ENCODE assay signal across 23 mouse cellular contexts in genomic region chr2:4544360-4544759, GRCm38 (mm10).
DNase-seq lines count a peak whose midpoint lies in the region; ATAC-seq lines count a peak whose summit lies in the region.
"Had no signal": no experiment of that assay in that cellular context is flagged by ENCODE, and none has a peak within 500 bp of the region (broad histone marks: within the 10 kb centered on the region; RNA-seq: fewer than 3 reads in every experiment).

No protein-coding gene starts in this region.

- no peaks in the 10 kb centered on the region; the same call in 1 of the 2 replicates for H3K27me3 ChIP-seq in forebrain, embryonic 10.5 days (ENCODE audit: poor library complexity, severe bottlenecking)
- no peaks in the 10 kb centered on the region for H3K27me3 ChIP-seq in forebrain, embryonic 15.5 days
- no peaks in the 10 kb centered on the region for H3K27me3 ChIP-seq in heart, embryonic 11.5 days (ENCODE audit: control insufficient read depth, insufficient read depth, low read length)
- H3K27me3 ChIP-seq in limb, embryonic 12.5 days = no peaks in the 10 kb centered on the region
- H3K27me3 ChIP-seq in limb, embryonic 10.5 days (ENCODE audit: low read depth, poor library complexity, severe bottlenecking) = no peaks in the 10 kb centered on the region
- no peaks in the 10 kb centered on the region for H3K27me3 ChIP-seq in heart, embryonic 16.5 days (ENCODE audit: control insufficient read depth, insufficient read depth, low read length)
- H3K27me3 ChIP-seq: embryonic facial prominence, embryonic 12.5 days; neural tube, embryonic 13.5 days; stomach, embryonic 15.5 days had no signal

- peak overlapping the region; percentile 80 for H3K27ac ChIP-seq in forebrain, embryonic 10.5 days
- H3K27ac ChIP-seq in forebrain, embryonic 15.5 days (replicated peaks) = no peak overlapping the region
- no peak overlapping the region for H3K27ac ChIP-seq in heart, embryonic 11.5 days (ENCODE audit: low read depth, low read length)
- 0 out of 2 replicates have a peak overlapping the region, but pooled peaks have one; percentile 29 for H3K27ac ChIP-seq in limb, embryonic 12.5 days
- H3K27ac ChIP-seq in limb, embryonic 10.5 days = no peak overlapping the region
- H3K27ac ChIP-seq in heart, embryonic 16.5 days (ENCODE audit: low read length) = peak overlapping the region; percentile 79
- H3K27ac ChIP-seq: embryonic facial prominence, embryonic 12.5 days; kidney, postnatal 0 days; neural tube, embryonic 13.5 days; stomach, embryonic 15.5 days had no signal

- H3K4me1 ChIP-seq in forebrain, embryonic 10.5 days = peaks cover 75% of the 10 kb centered on the region
- peaks cover 37% of the 10 kb centered on the region for H3K4me1 ChIP-seq in forebrain, embryonic 15.5 days
- peaks cover 33% of the 10 kb centered on the region for H3K4me1 ChIP-seq in heart, embryonic 11.5 days (ENCODE audit: control insufficient read depth, insufficient read depth, low read length)
- H3K4me1 ChIP-seq in limb, embryonic 12.5 days (replicated peaks) = peaks cover 68% of the 10 kb centered on the region
- peaks cover 89% of the 10 kb centered on the region for H3K4me1 ChIP-seq in limb, embryonic 10.5 days
- H3K4me1 ChIP-seq in heart, embryonic 16.5 days (ENCODE audit: control insufficient read depth, insufficient read depth, low read length) = peaks cover 37% of the 10 kb centered on the region

- H3K4me2 ChIP-seq in forebrain, embryonic 15.5 days (replicated peaks) = no peak overlapping the region
- no peak overlapping the region for H3K4me2 ChIP-seq in heart, embryonic 11.5 days
- no peak overlapping the region for H3K4me2 ChIP-seq in limb, embryonic 12.5 days
- H3K4me2 ChIP-seq in heart, embryonic 16.5 days (ENCODE audit: low read depth, low read length) = peak overlapping the region; percentile 23; the same call in 1 of the 2 replicates
- H3K4me2 ChIP-seq: embryonic facial prominence, embryonic 12.5 days; neural tube, embryonic 13.5 days; stomach, embryonic 15.5 days had no signal

- 86% methylated on average over 5 of the region's 5 CpGs for WGBS in forebrain, embryonic 10.5 days
- 88% methylated on average over 5 of the region's 5 CpGs for WGBS in forebrain, embryonic 15.5 days
- 53% methylated on average over 5 of the region's 5 CpGs for WGBS in heart, embryonic 11.5 days (ENCODE audit: insufficient replicate concordance)
- 65% methylated on average over 5 of the region's 5 CpGs for WGBS in limb, embryonic 12.5 days
- 68% methylated on average over 5 of the region's 5 CpGs for WGBS in limb, embryonic 10.5 days
- 51% methylated on average over 5 of the region's 5 CpGs for WGBS in heart, embryonic 16.5 days

- no peaks in the 10 kb centered on the region for H3K9me3 ChIP-seq in forebrain, embryonic 10.5 days
- no peaks in the 10 kb centered on the region for H3K9me3 ChIP-seq in forebrain, embryonic 15.5 days
- no peaks in the 10 kb centered on the region for H3K9me3 ChIP-seq in heart, embryonic 11.5 days (replicated peaks; ENCODE audit: control insufficient read depth, low read length)
- no peaks in the 10 kb centered on the region for H3K9me3 ChIP-seq in limb, embryonic 12.5 days
- no peaks in the 10 kb centered on the region for H3K9me3 ChIP-seq in limb, embryonic 10.5 days (replicated peaks)
- H3K9me3 ChIP-seq in heart, embryonic 16.5 days (replicated peaks; ENCODE audit: control insufficient read depth, low read length) = no peaks in the 10 kb centered on the region
- H3K9me3 ChIP-seq: embryonic facial prominence, embryonic 12.5 days; neural tube, embryonic 13.5 days; stomach, embryonic 15.5 days had no signal

- no peak for ATAC-seq in forebrain, embryonic 15.5 days (replicated peaks)
- no peak for ATAC-seq in heart, embryonic 11.5 days (replicated peaks; ENCODE audit: insufficient number of reproducible peaks, low FRiP score, low TSS enrichment)
- ATAC-seq in limb, embryonic 12.5 days (ENCODE audit: insufficient number of reproducible peaks, insufficient read depth, low FRiP score, low TSS enrichment, low read depth) = no peak
- ATAC-seq in heart, embryonic 16.5 days (replicated peaks; ENCODE audit: extremely low read depth, insufficient read depth, low FRiP score) = peak; percentile 54; the same call in 1 of the 2 replicates
- ATAC-seq: activated CD4-positive, CD25-positive, alpha-beta regulatory T cell, adult 4 months; forebrain, postnatal 0 days had no signal

- no peak overlapping the region for H3K4me3 ChIP-seq in forebrain, embryonic 10.5 days
- H3K4me3 ChIP-seq in forebrain, embryonic 15.5 days = no peak overlapping the region
- no peak overlapping the region for H3K4me3 ChIP-seq in heart, embryonic 11.5 days (ENCODE audit: low read depth, low read length)
- H3K4me3 ChIP-seq in limb, embryonic 12.5 days (replicated peaks) = no peak overlapping the region
- no peak overlapping the region for H3K4me3 ChIP-seq in limb, embryonic 10.5 days
- H3K4me3 ChIP-seq in heart, embryonic 16.5 days (ENCODE audit: low read length) = no peak overlapping the region
- H3K4me3 ChIP-seq: embryonic facial prominence, embryonic 12.5 days; myocyte; neural tube, embryonic 13.5 days; stomach, embryonic 15.5 days had no signal

- H3K9ac ChIP-seq in forebrain, embryonic 15.5 days (replicated peaks) = no peak overlapping the region
- H3K9ac ChIP-seq in heart, embryonic 11.5 days (ENCODE audit: low read depth, low read length) = no peak overlapping the region
- H3K9ac ChIP-seq in limb, embryonic 12.5 days (replicated peaks) = no peak overlapping the region
- H3K9ac ChIP-seq in heart, embryonic 16.5 days (ENCODE audit: low read length) = no peak overlapping the region
- H3K9ac ChIP-seq: embryonic facial prominence, embryonic 12.5 days; forebrain, postnatal 0 days; neural tube, embryonic 13.5 days; stomach, embryonic 15.5 days had no signal

- DNase-seq in forebrain, embryonic 10.5 days (ENCODE audit: extremely low spot score, low spot score) = no peak
- peak; percentile 60 to 61 for DNase-seq in heart, adult 9 months (ENCODE audit: low spot score in 2 of 2)
- no peak for DNase-seq in limb, embryonic 10.5 days (ENCODE audit: low spot score)
- no peak for DNase-seq in spleen, adult 18-20 months
- DNase-seq: adrenal gland, postnatal 10 days; cerebellum, adult 18-20 months; cerebellum, postnatal 14 days; forebrain, postnatal 0 days; gastrocnemius, postnatal 14 days; kidney, adult 2 months; left cerebral cortex, postnatal 4 days; lung, postnatal 4 days; thymus, postnatal 36 days had no signal

- peaks cover 44% of the 10 kb centered on the region for H3K36me3 ChIP-seq in forebrain, embryonic 10.5 days (replicated peaks)
- H3K36me3 ChIP-seq in forebrain, embryonic 15.5 days = peaks cover 5% of the 10 kb centered on the region; the same call in 1 of the 2 replicates
- no peaks in the 10 kb centered on the region; the same call in 1 of the 2 replicates for H3K36me3 ChIP-seq in heart, embryonic 11.5 days (ENCODE audit: control insufficient read depth, insufficient read depth, low read length)
- H3K36me3 ChIP-seq in limb, embryonic 12.5 days = peaks cover 81% of the 10 kb centered on the region
- H3K36me3 ChIP-seq in limb, embryonic 10.5 days = peaks cover 68% of the 10 kb centered on the region
- no peaks in the 10 kb centered on the region for H3K36me3 ChIP-seq in heart, embryonic 16.5 days (ENCODE audit: control insufficient read depth, insufficient read depth)
- H3K36me3 ChIP-seq: stomach, embryonic 15.5 days had no signal

Comparison
In these comparisons a context has a peak if more than half of its experiments do, and no peak if none do; other contexts are left out.
1. H3K27ac ChIP-seq: peak in forebrain, embryonic 10.5 days (single experiment), limb, embryonic 12.5 days (single experiment) and heart, embryonic 16.5 days (single experiment); none in forebrain, embryonic 15.5 days (single experiment), heart, embryonic 11.5 days (single experiment) and limb, embryonic 10.5 days (single experiment).
2. DNase-seq: peak in heart, adult 9 months (2 of 2); none in forebrain, embryonic 10.5 days (single experiment), limb, embryonic 10.5 days (single experiment) and spleen, adult 18-20 months (0 of 2).